Mouse (Mus musculus) lung, adult 2 months (tissue): ENCODE results near the gene Itga9.

ENCODE experiments used
- CTCF ChIP-seq: fragments of 200-500 bp; IDR thresholded peaks from 2 replicates; pipeline ENCODE4 v1.5.1; 2011; ENCODE audit warnings: mild to moderate bottlenecking, low read length, control low read depth; ENCODE audit not compliant: insufficient read depth
- POLR2A ChIP-seq: fragments of 200-500 bp; IDR thresholded peaks from 2 replicates; pipeline ENCODE4 v1.6.1; 2011; ENCODE audit warnings: low read depth, mild to moderate bottlenecking, control low read depth, low read length, borderline replicate concordance; ENCODE audit errors: extremely low read depth

DNA sequence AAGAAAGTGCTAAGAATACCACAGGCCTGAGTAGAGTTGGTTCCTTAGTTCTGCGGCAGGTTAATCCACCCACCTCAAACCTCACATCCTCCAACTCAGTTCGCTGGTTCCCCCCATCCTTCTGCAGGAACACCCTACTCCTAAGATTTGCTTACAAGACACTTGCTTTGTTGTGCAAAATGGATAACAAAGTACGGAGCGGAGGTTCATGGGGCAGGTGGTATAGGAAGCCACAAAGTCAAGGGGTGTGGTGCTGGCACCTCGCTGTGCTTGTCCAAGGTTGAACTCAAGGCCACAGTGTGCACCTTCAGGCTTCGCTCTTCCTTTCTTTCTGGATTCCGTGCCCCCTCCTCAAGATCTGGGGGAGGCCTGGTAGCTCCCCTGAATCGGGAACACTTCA lies 257.0 kb downstream of the Itga9 start:
- TF ChIP-seq POLR2A (no peak), CTCF (no peak)
